Mouse (Mus musculus): Measurements from ENCODE around the gene Dkc1.
"Not testable (repeated sequence)": the region's sequence is repeated elsewhere in the genome, so short reads cannot be mapped to it uniquely, and the experiment has no call there.

The Dkc1 gene

GRCm38 (mm10) chrX:75143124-75143555, 47.5 kb downstream of the Dkc1 start:
- not testable (repeated sequence) for DNase-seq

- DNase-seq, result no peak
Measured at GRCm38 (mm10) chrX:75148414-75148813, 52.8 kb downstream of the Dkc1 start.

GRCm38 (mm10) chrX:75150304-75150703, 54.6 kb downstream of the Dkc1 start:
- DNase-seq, result peak; percentile 40

- peak; percentile 44 for DNase-seq
Measured at GRCm38 (mm10) chrX:75152249-75152648, 56.6 kb downstream of the Dkc1 start.

- peak; percentile 97 for DNase-seq
Measured at GRCm38 (mm10) chrX:75155576-75156243, 60.1 kb downstream of the Dkc1 start.
